Mouse (Mus musculus): ENCODE data around the gene Dnah2.

GRCm38 (mm10) chr11:69501555-69501954, 47.4 kb downstream of the Dnah2 start:
- TF ChIP-seq CTCF (IDR thresholded peaks at IDR 0.05 in 2 of 3, conservative IDR thresholded peaks at IDR 0.05 in 1 of 3; ENCODE audit: control insufficient read depth in 1 of 3, insufficient read depth in 1 of 3, low read depth in 2 of 3, low read length in 3 of 3, poor library complexity in 1 of 3, severe bottlenecking in 1 of 3), result no peak
- TF ChIP-seq POLR2AphosphoS5 (IDR thresholded peaks at IDR 0.05; ENCODE audit: borderline replicate concordance, low read depth, low read length), result no peak
- TF ChIP-seq POLR2AphosphoS2 (IDR thresholded peaks at IDR 0.05; ENCODE audit: low read length), result no peak
- no peak for TF ChIP-seq POLR2A (IDR thresholded peaks at IDR 0.05; ENCODE audit: control insufficient read depth in 1 of 2, insufficient read depth in 1 of 2, low read depth in 1 of 2, low read length in 2 of 2, poor library complexity in 1 of 2)
- no peak for TF ChIP-seq ZC3H11A (IDR thresholded peaks at IDR 0.05; ENCODE audit: low read depth, low read length)
- no peak for TF ChIP-seq USF1 (IDR thresholded peaks at IDR 0.05; ENCODE audit: low read depth, low read length)
- no peak for TF ChIP-seq TBP (IDR thresholded peaks at IDR 0.05; ENCODE audit: low read depth, low read length)
- TF ChIP-seq HCFC1 (IDR thresholded peaks at IDR 0.05; ENCODE audit: low read depth, low read length), result no peak
- no peak for TF ChIP-seq JUND (IDR thresholded peaks at IDR 0.05; ENCODE audit: low read depth, low read length)
- no peak for TF ChIP-seq MAFK (IDR thresholded peaks at IDR 0.05; ENCODE audit: borderline replicate concordance, low read depth, low read length)
- no peak for TF ChIP-seq KAT2A (conservative IDR thresholded peaks at IDR 0.05; ENCODE audit: low read depth, low read length)
- no peak for TF ChIP-seq ZNF384 (IDR thresholded peaks at IDR 0.05; ENCODE audit: low read depth, low read length)
- no peak for TF ChIP-seq EP300 (IDR thresholded peaks at IDR 0.05; ENCODE audit: low read depth in 1 of 2, low read length in 2 of 2)

All from MEL (cell line).